Mouse (Mus musculus): Measurements from ENCODE around the gene Epha7.

Epha7 gene

GRCm38 (mm10) chr4:28899783-28900182 is 86.9 kb downstream of the Epha7 start:
- no peak for DNase-seq (ENCODE audit: low read depth, low spot score)

- DNase-seq (ENCODE audit: low read depth, low spot score), result no peak
These were observed 88.6 kb downstream of the Epha7 start for GRCm38 (mm10) chr4:28901496-28901895.

- no peak for DNase-seq (ENCODE audit: low read depth, low spot score)
These were observed 89.2 kb downstream of the Epha7 start for GRCm38 (mm10) chr4:28902004-28902704.

- no peak for DNase-seq (ENCODE audit: low read depth, low spot score)
These were observed 94.1 kb downstream of the Epha7 start for GRCm38 (mm10) chr4:28906985-28907384.

- no peak for DNase-seq (ENCODE audit: low read depth, low spot score)
These were observed 97.2 kb downstream of the Epha7 start for GRCm38 (mm10) chr4:28910127-28910526.

GRCm38 (mm10) chr4:28912028-28912427 is 99.1 kb downstream of the Epha7 start:
- DNase-seq (ENCODE audit: low read depth, low spot score), result no peak

GRCm38 (mm10) chr4:28913613-28914012 is 100.7 kb downstream of the Epha7 start:
- DNase-seq (ENCODE audit: low read depth, low spot score), result no peak

- DNase-seq (ENCODE audit: low read depth, low spot score), result no peak
These were observed 107.7 kb downstream of the Epha7 start for GRCm38 (mm10) chr4:28920645-28921044.

GRCm38 (mm10) chr4:28926072-28926471 is 113.1 kb downstream of the Epha7 start:
- no peak for DNase-seq (ENCODE audit: low read depth, low spot score)

GRCm38 (mm10) chr4:28933431-28933830 is 120.5 kb downstream of the Epha7 start:
- DNase-seq (ENCODE audit: low read depth, low spot score), result no peak

- no peak for DNase-seq (ENCODE audit: low read depth, low spot score)
These were observed 121.9 kb downstream of the Epha7 start for GRCm38 (mm10) chr4:28934802-28935201.

GRCm38 (mm10) chr4:28935567-28935966 is 122.6 kb downstream of the Epha7 start:
- no peak for DNase-seq (ENCODE audit: low read depth, low spot score)

GRCm38 (mm10) chr4:28940710-28941109 is 127.8 kb downstream of the Epha7 start:
- DNase-seq (ENCODE audit: low read depth, low spot score), result no peak

- DNase-seq (ENCODE audit: low read depth, low spot score), result no peak
These were observed 131.3 kb downstream of the Epha7 start for GRCm38 (mm10) chr4:28944237-28944636.

- no peak for DNase-seq (ENCODE audit: low read depth, low spot score)
These were observed 148.1 kb downstream of the Epha7 start for GRCm38 (mm10) chr4:28960889-28961560.

- DNase-seq (ENCODE audit: low read depth, low spot score), result no peak
These were observed 154.8 kb downstream of the Epha7 start for GRCm38 (mm10) chr4:28967584-28968315.

GRCm38 (mm10) chr4:28998462-28999286 is 185.7 kb downstream of the Epha7 start:
- no peak for DNase-seq (ENCODE audit: low read depth, low spot score)

- no peak for DNase-seq (ENCODE audit: low read depth, low spot score)
These were observed 186.3 kb downstream of the Epha7 start for GRCm38 (mm10) chr4:28999287-28999595.

- DNase-seq (ENCODE audit: low read depth, low spot score), result no peak
These were observed 197.4 kb downstream of the Epha7 start for GRCm38 (mm10) chr4:29010333-29010732.

Measured in embryo, embryonic 11.5 days (tissue).